Mouse (Mus musculus) forebrain, embryonic 13.5 days (tissue): ENCODE measurements around the gene Ap3b2. TPM values are rescaled to one million over a fixed set of nuclear protein-coding genes. Genes with fewer than 3 reads are reported as not detected.
A peak's percentile ranks its signal among the peaks of the same experiment; 100 is the strongest.

Experiments
- ATAC-seq: fragments of 200-750 bp; cut with Nextera tagmentation; 2 replicates; pipeline ENCODE4 v1.8.0; 2017
- H3K27ac ChIP-seq: fragments of 300-500 bp; sonication (generic); 2 replicates; pipeline ENCODE4 v1.5.1; 2015; ENCODE audit warnings: inconsistent platforms, mild to moderate bottlenecking, moderate library complexity
- H3K27me3 ChIP-seq: fragments of 300-500 bp; sonication (generic); 2 replicates; pipeline ENCODE4 v1.6.1; 2015; ENCODE audit warnings: mild to moderate bottlenecking, inconsistent platforms
- H3K36me3 ChIP-seq: fragments of 300-500 bp; sonication (generic); 2 replicates; pipeline ENCODE4 v1.6.1; 2015; ENCODE audit warnings: mild to moderate bottlenecking, inconsistent platforms; ENCODE audit not compliant: poor library complexity, severe bottlenecking
- H3K4me1 ChIP-seq: fragments of 300-500 bp; sonication (generic); 2 replicates; pipeline ENCODE4 v1.6.1; 2015; ENCODE audit warnings: inconsistent platforms
- H3K4me2 ChIP-seq: fragments of 300-500 bp; sonication (generic); 2 replicates; pipeline ENCODE4 v1.6.1; 2015; ENCODE audit warnings: inconsistent platforms, mild to moderate bottlenecking, moderate library complexity
- H3K4me3 ChIP-seq: fragments of 300-500 bp; sonication (generic); 2 replicates; pipeline ENCODE4 v1.5.1; 2015; ENCODE audit warnings: mild to moderate bottlenecking, inconsistent platforms
- H3K9ac ChIP-seq: fragments of 300-500 bp; sonication (generic); 2 replicates; pipeline ENCODE4 v1.6.1; 2015; ENCODE audit warnings: mild to moderate bottlenecking, inconsistent platforms
- H3K9me3 ChIP-seq: fragments of 300-500 bp; sonication (generic); replicated peaks from 2 replicates; pipeline ENCODE4 v1.6.1; 2016; ENCODE audit warnings: inconsistent platforms
- WGBS: fragments of 180-500 bp; shearing (Covaris S2); methylation state at CpG from one replicate; pipeline ENCODE4 v1.1.7; 2015; 5-methylcytosine and 5-hydroxymethylcytosine counted together
- polyA plus RNA-seq: library from polyadenylated mRNA; unstranded; fragments of >200 nt; fragmentation: Nextera tagmentation; extraction: Ambion mirVana; gene quantifications from 2 replicates; pipeline ENCODE4 v1.2.1, GENCODE M21; 2015

The Ap3b2 gene
- polyA plus RNA-seq: 71.6 and 80.6 TPM in 2 replicates

DNA sequence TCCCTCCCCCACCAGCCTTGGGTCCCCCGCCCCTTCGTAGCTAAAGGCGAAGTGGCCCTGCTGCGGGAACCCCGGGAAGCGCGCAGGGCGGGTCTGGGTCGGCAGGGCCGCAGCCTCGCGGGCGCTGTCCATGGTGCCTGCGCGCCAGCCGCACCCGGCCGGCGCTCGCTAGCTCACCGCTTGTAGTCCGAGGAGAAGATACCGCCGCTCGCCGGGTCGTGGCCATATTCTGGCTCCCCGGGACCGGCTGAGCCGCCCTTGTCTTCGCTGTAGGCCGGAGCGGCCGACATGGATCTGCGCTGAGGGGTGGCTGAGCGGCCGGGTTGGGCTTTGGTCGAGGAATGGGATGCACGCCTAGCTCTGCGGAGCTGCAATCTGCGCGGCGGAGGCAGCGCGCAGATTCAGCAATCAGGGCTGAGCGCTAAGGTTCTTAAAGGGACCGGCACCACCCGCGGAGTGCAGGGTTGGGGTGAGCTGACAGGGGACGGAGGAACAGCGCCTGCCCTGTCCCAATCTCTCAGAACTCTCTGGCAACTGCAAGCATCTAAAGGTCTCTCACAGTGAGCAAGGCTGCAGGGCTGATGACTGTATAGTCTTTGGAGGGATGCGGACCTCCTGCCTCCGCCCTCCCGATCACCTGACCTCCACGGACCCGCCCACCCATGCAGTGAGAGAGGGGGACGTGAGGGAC is at the start of gene Ap3b2:
Gene Ap3b2, minus strand, starts transcription at position 595 of the 691 bp plus-strand sequence.
- peak within 1 kb of the TSS; percentile 97 for H3K27ac ChIP-seq
- H3K36me3 ChIP-seq: 0 out of 2 replicates have a peak, but pooled peaks cover 2% of the 10 kb centered on the region
- H3K9ac ChIP-seq: peak within 1 kb of the TSS; percentile 90
- H3K4me2 ChIP-seq: peak within 1 kb of the TSS; percentile 68
- H3K27me3 ChIP-seq: peaks cover 5% of the 10 kb centered on the region; the same call in 1 of the 2 replicates
- no peaks in the 10 kb centered on the region for H3K9me3 ChIP-seq
- H3K4me1 ChIP-seq: peaks cover 19% of the 10 kb centered on the region
- H3K4me3 ChIP-seq: peak within 1 kb of the TSS; percentile 74
- under 1% methylated on average over 57 of the region's 57 CpGs for WGBS
- ATAC-seq: peak; percentile 96

DNA sequence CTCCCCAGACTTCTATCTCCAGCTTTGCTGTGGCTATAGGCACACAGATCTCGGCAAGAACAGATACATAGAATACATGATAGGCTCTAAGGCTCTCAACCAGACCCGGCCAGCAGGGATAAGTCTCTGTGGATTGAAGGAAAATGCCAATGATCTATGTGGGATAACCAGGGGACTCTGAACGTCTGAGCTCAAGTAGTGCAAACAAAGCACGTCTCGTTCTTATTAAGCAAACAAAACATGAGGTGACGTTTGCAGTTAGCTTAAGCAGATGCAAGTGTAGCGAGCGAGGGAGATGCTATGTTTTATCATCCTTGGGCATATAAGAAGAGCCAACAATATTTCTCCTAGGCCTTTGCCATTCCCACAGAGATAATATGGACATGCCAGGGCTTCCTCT is 49.2 kb upstream of the Ap3b2 start:
- no peak for ATAC-seq
- H3K4me3 ChIP-seq: no peak overlapping the region
- H3K27ac ChIP-seq: no peak overlapping the region
- H3K36me3 ChIP-seq: no peaks in the 10 kb centered on the region
- no peaks in the 10 kb centered on the region for H3K9me3 ChIP-seq
- peaks cover 13% of the 10 kb centered on the region for H3K4me1 ChIP-seq
- no peak overlapping the region for H3K9ac ChIP-seq
- no peak overlapping the region for H3K4me2 ChIP-seq
- no peaks in the 10 kb centered on the region for H3K27me3 ChIP-seq
- WGBS: 79% methylated on average over 8 of the region's 8 CpGs

DNA sequence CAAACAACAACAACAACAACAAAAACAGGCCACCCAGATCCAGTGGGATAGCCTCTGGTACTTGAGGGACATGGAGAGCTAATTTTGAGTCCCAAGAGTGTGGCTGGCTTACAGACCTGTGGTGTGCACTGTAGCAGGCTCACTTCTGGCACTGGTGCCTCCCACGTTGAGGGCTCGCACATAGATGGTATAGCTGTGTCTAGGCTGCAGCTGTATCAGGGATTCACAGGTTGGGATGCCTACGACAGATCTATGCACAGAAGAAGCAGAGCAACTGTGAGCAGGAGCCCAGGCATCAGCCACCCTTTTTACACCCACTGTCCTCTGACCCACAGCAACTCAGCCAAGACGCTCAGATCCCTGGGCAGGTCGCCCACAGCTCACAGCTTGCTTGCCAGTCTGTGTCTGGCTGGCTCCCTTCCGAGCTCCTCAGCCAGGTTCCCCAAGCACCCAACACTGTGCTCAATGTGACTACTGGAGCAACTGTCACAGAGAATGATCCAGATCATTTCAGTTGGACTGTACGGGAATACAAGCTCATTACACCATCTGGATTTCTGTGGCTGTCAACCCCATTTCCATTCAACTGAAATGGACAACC is 48.3 kb upstream of the Ap3b2 start:
- Histone ChIP-seq H3K9ac (no peak overlapping the region), H3K9me3 (no peaks in the 10 kb centered on the region), H3K27me3 (no peaks in the 10 kb centered on the region), H3K4me2 (no peak overlapping the region), H3K4me3 (no peak overlapping the region), H3K36me3 (no peaks in the 10 kb centered on the region), H3K27ac (no peak overlapping the region), H3K4me1 (peaks cover 13% of the 10 kb centered on the region)
- 87% methylated on average over 7 of the region's 7 CpGs for whole genome bisulfite sequencing
- ATAC-seq: no peak; the same call in 1 of the 2 replicates

GRCm38 (mm10) chr7:81540999-81541398 is 47.3 kb upstream of the Ap3b2 start:
- no peak for ATAC-seq
- Histone ChIP-seq H3K9me3 (no peaks in the 10 kb centered on the region), H3K4me1 (peaks cover 13% of the 10 kb centered on the region), H3K36me3 (no peaks in the 10 kb centered on the region), H3K4me3 (no peak overlapping the region), H3K4me2 (no peak overlapping the region), H3K9ac (no peak overlapping the region), H3K27ac (peak overlapping the region; percentile 20; the same call in 1 of the 2 replicates), H3K27me3 (no peaks in the 10 kb centered on the region)
- WGBS: 38% methylated on average over 1 of the region's 1 CpGs

GRCm38 (mm10) chr7:81539565-81539964 is 45.8 kb upstream of the Ap3b2 start:
- H3K36me3 ChIP-seq: peaks cover 11% of the 10 kb centered on the region
- peaks cover 13% of the 10 kb centered on the region for H3K4me1 ChIP-seq
- no peak overlapping the region for H3K4me2 ChIP-seq
- no peaks in the 10 kb centered on the region for H3K27me3 ChIP-seq
- H3K9ac ChIP-seq: no peak overlapping the region
- H3K9me3 ChIP-seq: no peaks in the 10 kb centered on the region
- no peak overlapping the region for H3K27ac ChIP-seq
- no peak overlapping the region for H3K4me3 ChIP-seq
- ATAC-seq: peak; percentile 57; the same call in 1 of the 2 replicates
- WGBS: 6% methylated on average over 2 of the region's 2 CpGs

GRCm38 (mm10) chr7:81538070-81538675 is 44.4 kb upstream of the Ap3b2 start:
- ATAC-seq: no peak
- Histone ChIP-seq H3K27me3 (no peaks in the 10 kb centered on the region), H3K27ac (no peak overlapping the region), H3K9me3 (no peaks in the 10 kb centered on the region; the same call in 1 of the 2 replicates), H3K4me1 (peaks cover 13% of the 10 kb centered on the region), H3K9ac (no peak overlapping the region), H3K4me3 (no peak overlapping the region), H3K36me3 (peaks cover 25% of the 10 kb centered on the region), H3K4me2 (no peak overlapping the region)
- WGBS: 70% methylated on average over 2 of the region's 2 CpGs

- H3K36me3 ChIP-seq: peaks cover 42% of the 10 kb centered on the region
- no peak overlapping the region for H3K27ac ChIP-seq
- WGBS: 94% methylated on average over 4 of the region's 4 CpGs
- H3K9me3 ChIP-seq: no peaks in the 10 kb centered on the region; the same call in 1 of the 2 replicates
- H3K4me3 ChIP-seq: no peak overlapping the region
- H3K27me3 ChIP-seq: no peaks in the 10 kb centered on the region
- no peak for ATAC-seq
- H3K4me2 ChIP-seq: no peak overlapping the region
- H3K4me1 ChIP-seq: peaks cover 13% of the 10 kb centered on the region
- H3K9ac ChIP-seq: no peak overlapping the region
Measured at GRCm38 (mm10) chr7:81536478-81536877, 42.8 kb upstream of the Ap3b2 start.

GRCm38 (mm10) chr7:81531462-81531861 is 37.7 kb upstream of the Ap3b2 start:
- ATAC-seq: no peak
- Histone ChIP-seq H3K36me3 (peaks cover 77% of the 10 kb centered on the region), H3K27ac (no peak overlapping the region), H3K9me3 (no peaks in the 10 kb centered on the region; the same call in 1 of the 2 replicates), H3K4me2 (no peak overlapping the region), H3K27me3 (no peaks in the 10 kb centered on the region), H3K4me1 (0 out of 2 replicates have a peak, but pooled peaks cover under 1% of the 10 kb centered on the region), H3K9ac (no peak overlapping the region), H3K4me3 (no peak overlapping the region)
- WGBS: 97% methylated on average over 1 of the region's 1 CpGs

GRCm38 (mm10) chr7:81528918-81529317 is 35.2 kb upstream of the Ap3b2 start:
- Histone ChIP-seq H3K4me1 (peaks cover 18% of the 10 kb centered on the region), H3K27me3 (no peaks in the 10 kb centered on the region), H3K27ac (no peak overlapping the region), H3K4me3 (no peak overlapping the region), H3K9ac (no peak overlapping the region), H3K36me3 (peaks cover 72% of the 10 kb centered on the region), H3K4me2 (no peak overlapping the region), H3K9me3 (no peaks in the 10 kb centered on the region)
- 97% methylated on average over 8 of the region's 8 CpGs for WGBS
- no peak for ATAC-seq

GRCm38 (mm10) chr7:81523663-81524017 is 29.9 kb upstream of the Ap3b2 start:
- Histone ChIP-seq H3K9me3 (no peaks in the 10 kb centered on the region), H3K4me1 (peaks cover 26% of the 10 kb centered on the region), H3K4me3 (peak overlapping the region; percentile 71), H3K36me3 (peaks cover 26% of the 10 kb centered on the region), H3K4me2 (peak overlapping the region; percentile 89), H3K9ac (peak overlapping the region; percentile 79), H3K27ac (peak overlapping the region; percentile 94), H3K27me3 (0 out of 2 replicates have a peak, but pooled peaks cover 2% of the 10 kb centered on the region)
- peak; percentile 42; the same call in 1 of the 2 replicates for ATAC-seq
- WGBS: 12% methylated on average over 13 of the region's 13 CpGs

GRCm38 (mm10) chr7:81523008-81523662 is 29.4 kb upstream of the Ap3b2 start:
- peak overlapping the region; percentile 71 for H3K4me3 ChIP-seq
- no peaks in the 10 kb centered on the region for H3K9me3 ChIP-seq
- peaks cover 22% of the 10 kb centered on the region for H3K36me3 ChIP-seq
- peak; percentile 99 for ATAC-seq
- H3K9ac ChIP-seq: peak overlapping the region; percentile 79
- H3K4me1 ChIP-seq: peaks cover 26% of the 10 kb centered on the region
- peak overlapping the region; percentile 89 for H3K4me2 ChIP-seq
- H3K27ac ChIP-seq: peak overlapping the region; percentile 94
- under 1% methylated on average over 31 of the region's 31 CpGs for WGBS
- 0 out of 2 replicates have a peak, but pooled peaks cover 2% of the 10 kb centered on the region for H3K27me3 ChIP-seq
